Mouse (Mus musculus) urinary bladder, postnatal 14 days (tissue): Measurements from ENCODE around the gene Bach1.
A peak's percentile ranks its signal among the peaks of the same experiment; 100 is the strongest.
"Not testable (repeated sequence)": the region's sequence is repeated elsewhere in the genome, so short reads cannot be mapped to it uniquely, and the experiment has no call there.

Experiments
- DNase-seq: peaks from one replicate; pipeline ENCODE4 v3.0.0; 2021; ENCODE audit warnings: low spot score

Gene Bach1

GRCm38 (mm10) chr16:87680912-87681634, 17.7 kb upstream of the Bach1 start:
- no peak for DNase-seq

- no peak for DNase-seq
Observed at GRCm38 (mm10) chr16:87681848-87682247, 16.9 kb upstream of the Bach1 start.

GRCm38 (mm10) chr16:87686458-87686857, 12.3 kb upstream of the Bach1 start:
- DNase-seq: no peak

GRCm38 (mm10) chr16:87687346-87687745, 11.4 kb upstream of the Bach1 start:
- no peak for DNase-seq

GRCm38 (mm10) chr16:87688328-87688727, 10.4 kb upstream of the Bach1 start:
- not testable (repeated sequence) for DNase-seq

- DNase-seq: not testable (repeated sequence)
Observed at GRCm38 (mm10) chr16:87688823-87689222, 9.9 kb upstream of the Bach1 start.

GRCm38 (mm10) chr16:87689225-87689624, 9.5 kb upstream of the Bach1 start:
- DNase-seq: no peak

- no peak for DNase-seq
Observed at GRCm38 (mm10) chr16:87690506-87690905, 8.2 kb upstream of the Bach1 start.

- no peak for DNase-seq
Observed at GRCm38 (mm10) chr16:87691102-87691501, 7.6 kb upstream of the Bach1 start.

GRCm38 (mm10) chr16:87692591-87692990, 6.2 kb upstream of the Bach1 start:
- no peak for DNase-seq

- DNase-seq: no peak
Observed at GRCm38 (mm10) chr16:87697707-87698365, 909 bp upstream of the Bach1 start.

GRCm38 (mm10) chr16:87699306-87699692, 554 bp downstream of the Bach1 start:
- DNase-seq: no peak

- peak; percentile 42 for DNase-seq
Observed at GRCm38 (mm10) chr16:87699693-87700394, 1.1 kb downstream of the Bach1 start.

- no peak for DNase-seq
Observed at GRCm38 (mm10) chr16:87700395-87700765, 1.6 kb downstream of the Bach1 start.

GRCm38 (mm10) chr16:87701891-87702290, 3.1 kb downstream of the Bach1 start:
- DNase-seq: no peak

- no peak for DNase-seq
Observed at GRCm38 (mm10) chr16:87702881-87703280, 4.1 kb downstream of the Bach1 start.

GRCm38 (mm10) chr16:87704225-87704624, 5.5 kb downstream of the Bach1 start:
- DNase-seq: no peak

GRCm38 (mm10) chr16:87705892-87706589, 7.3 kb downstream of the Bach1 start:
- DNase-seq: no peak

- DNase-seq: no peak
Observed at GRCm38 (mm10) chr16:87707335-87707734, 8.6 kb downstream of the Bach1 start.

GRCm38 (mm10) chr16:87708570-87708969, 9.8 kb downstream of the Bach1 start:
- DNase-seq: no peak

- DNase-seq: no peak
Observed at GRCm38 (mm10) chr16:87709144-87709543, 10.4 kb downstream of the Bach1 start.

GRCm38 (mm10) chr16:87709971-87710370, 11.2 kb downstream of the Bach1 start:
- DNase-seq: no peak
